Mouse (Mus musculus) cerebellum, adult 9-10 months (tissue): ENCODE measurements around the gene Cypt3.

ENCODE experiments used
- DNase-seq: peaks from one replicate; pipeline ENCODE4 v3.0.0; 2022

Gene Cypt3

DNA sequence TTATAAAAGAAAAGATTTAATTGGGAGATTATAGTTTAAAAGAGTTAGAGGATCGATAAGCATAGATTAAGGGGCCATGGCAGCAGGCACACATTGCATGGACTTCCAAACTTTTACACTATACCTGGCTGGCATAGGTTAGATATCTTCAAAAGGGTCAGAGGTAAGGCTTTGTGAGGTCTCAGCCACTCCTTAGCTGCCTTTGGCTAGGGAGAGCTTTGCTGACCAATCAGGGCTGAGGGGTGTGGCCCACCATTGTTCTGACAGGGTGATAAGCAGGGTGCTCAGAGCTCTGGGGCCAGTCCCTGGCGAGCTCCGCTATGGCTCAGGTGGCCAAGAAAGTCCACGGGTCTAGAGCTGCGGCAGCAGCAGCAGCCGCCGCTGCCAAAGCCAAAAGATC is at the start of gene Cypt3:
Gene Cypt3, plus strand, starts transcription at position 301 of the 400 bp plus-strand sequence.
- DNase-seq, result no peak

- no peak for DNase-seq
These were observed 42.9 kb upstream of the Cypt3 start for GRCm38 (mm10) chrX:153515491-153515890.

GRCm38 (mm10) chrX:153528399-153528798 is 30.0 kb upstream of the Cypt3 start:
- DNase-seq, result peak; percentile 42

GRCm38 (mm10) chrX:153556634-153557033 is 1.8 kb upstream of the Cypt3 start:
- DNase-seq, result no peak

DNA sequence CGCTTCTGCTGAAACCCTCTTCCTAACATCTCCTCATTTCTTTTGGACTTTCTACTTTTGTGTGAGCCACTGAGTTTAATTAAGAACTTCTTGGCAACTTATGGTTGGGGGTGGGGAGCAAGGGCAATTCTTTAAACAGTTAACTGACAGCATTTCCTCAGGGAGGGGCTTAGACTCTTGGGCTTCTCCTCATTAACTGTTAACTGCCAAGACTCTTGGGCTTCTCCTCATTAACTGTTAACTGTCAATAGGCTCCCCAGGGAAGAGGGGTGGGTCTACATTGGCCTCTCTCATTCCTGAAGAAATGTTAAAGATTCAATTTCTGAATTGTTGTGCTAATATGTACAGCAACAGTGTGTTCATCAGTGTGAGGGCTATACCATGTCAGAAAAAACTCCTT is 6.3 kb downstream of the Cypt3 start:
- no peak for DNase-seq

DNA sequence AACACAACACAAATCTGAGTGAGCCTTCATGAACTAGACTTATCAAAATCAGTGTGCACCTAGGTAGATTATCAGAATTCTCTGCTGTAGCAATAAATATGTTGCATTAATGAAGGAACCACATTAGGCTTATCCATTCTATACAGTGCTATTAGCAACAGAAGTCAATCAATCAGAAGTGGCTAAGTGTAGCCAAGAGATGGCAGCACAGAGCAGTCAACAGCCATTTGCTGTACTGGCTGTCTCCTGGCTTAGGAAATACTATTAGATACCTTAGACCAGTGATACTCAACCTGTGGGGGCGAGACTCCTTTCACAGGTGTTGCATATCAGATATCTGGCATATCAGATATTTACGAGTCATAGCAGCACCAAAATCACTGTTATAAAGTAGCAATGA is 41.2 kb downstream of the Cypt3 start:
- DNase-seq, result no peak
